Mouse (Mus musculus): ENCODE data around the gene Acsl6. TPM values are rescaled to one million over a fixed set of nuclear protein-coding genes. Genes with fewer than 3 reads are reported as not detected.
"Not testable (repeated sequence)": the region's sequence is repeated elsewhere in the genome, so short reads cannot be mapped to it uniquely, and the experiment has no call there.

Acsl6 gene
- 3.0 and 3.9 TPM in 2 replicates for total RNA-seq (2021)
- long read RNA-seq, full-length matches to known transcripts, result 6 of 7 reads
- long read RNA-seq, partial matches to known transcripts, result 0 of 7 reads
- long read RNA-seq, other reads (novel, unspliced or antisense), result 1 of 7 reads

DNA sequence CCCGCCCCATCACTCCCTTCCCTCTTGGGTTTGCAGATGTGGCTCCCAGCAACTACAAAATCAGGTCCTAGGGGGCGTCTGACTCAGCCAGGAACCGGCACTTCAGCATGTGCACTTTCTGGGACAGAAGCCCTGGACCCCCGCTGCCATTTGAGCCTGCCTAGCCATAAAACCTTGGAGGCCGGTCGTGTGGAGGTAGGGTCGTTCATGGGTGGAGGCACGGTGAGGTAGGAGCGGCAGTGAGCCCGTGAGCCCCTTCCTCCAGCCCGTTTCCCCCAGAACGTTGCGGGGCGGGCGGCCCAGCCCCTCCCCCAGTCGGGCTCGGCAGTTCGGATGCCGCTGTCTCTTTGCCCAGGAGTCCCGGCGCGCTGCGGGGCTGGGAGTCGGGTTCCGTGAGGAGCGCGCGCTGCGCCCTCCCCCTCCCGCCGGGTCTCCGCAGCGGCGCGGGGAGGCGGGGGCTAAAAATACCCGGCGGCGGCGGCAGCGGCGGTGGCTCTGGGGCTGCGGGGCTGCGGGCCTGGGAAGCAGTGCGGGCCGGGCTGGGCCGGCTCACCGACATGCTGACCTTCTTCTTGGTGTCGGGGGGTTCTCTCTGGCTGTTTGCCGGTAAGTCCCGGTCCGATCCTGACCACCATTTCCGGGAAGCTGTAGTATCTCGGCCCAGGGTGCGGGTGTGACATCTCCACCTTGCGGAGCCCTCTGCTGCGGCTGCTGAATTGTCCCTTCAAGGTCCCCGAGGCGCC is at the start of gene Acsl6:
Acsl6 (plus strand) TSS at position 71 of the 743 bp plus-strand sequence.
- DNase-seq, result peak; percentile 24

DNA sequence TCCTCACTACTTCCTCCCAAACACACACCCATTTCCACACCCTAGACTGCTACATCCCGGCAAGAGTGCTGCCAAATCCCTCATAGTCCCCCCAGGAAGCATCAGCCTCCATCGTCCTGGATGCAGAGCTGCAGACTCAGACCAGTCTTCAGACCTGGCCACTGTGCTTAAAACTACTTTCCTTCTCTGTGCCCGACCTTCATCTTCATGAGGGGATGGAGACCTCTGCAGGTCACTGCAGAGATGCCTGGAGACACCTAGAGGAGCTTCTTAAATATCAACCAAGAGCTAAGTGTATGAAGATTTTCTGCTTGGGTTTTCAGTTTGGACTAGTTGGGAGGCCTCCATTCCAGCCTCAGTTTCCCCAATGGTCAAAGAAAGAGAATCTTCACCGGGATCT is 49.5 kb upstream of the Acsl6 start:
- DNase-seq, result no peak

DNA sequence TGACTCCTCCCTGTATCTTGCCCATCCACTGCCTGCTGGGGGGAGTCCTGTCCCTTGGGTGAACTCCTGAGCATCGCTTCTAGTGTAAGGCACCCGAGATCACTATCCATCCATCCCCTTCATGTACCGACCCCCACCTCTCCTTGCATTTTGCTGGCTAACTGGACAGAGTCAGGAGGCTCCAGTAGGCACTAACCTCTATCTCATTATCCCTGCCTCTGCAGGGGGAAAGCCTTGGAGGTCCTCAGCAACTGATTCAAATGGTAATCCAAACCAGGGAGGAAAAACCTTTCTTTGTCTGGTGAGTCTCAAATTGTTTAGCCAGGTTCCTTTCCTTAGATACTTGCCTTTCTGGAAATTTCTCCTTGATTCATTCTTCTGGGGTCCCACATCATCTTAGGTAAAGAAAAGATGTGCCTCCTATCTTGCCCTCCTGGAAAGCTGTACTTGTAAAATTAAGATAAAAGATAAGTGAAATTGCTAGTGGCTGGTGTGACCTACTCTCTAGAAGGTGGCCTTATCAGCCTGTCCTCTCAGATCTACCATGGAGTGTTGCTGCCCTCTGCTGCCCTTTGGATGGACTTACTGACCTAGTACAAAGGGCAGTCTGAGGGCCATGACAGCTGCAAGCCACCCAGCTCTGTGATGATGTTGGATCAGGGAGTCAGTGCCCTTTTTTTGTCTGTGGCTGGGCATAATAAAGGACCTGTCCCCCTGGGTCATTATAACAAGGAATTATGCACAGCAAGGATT is 46.8 kb upstream of the Acsl6 start:
- peak; percentile 78 for DNase-seq

DNA sequence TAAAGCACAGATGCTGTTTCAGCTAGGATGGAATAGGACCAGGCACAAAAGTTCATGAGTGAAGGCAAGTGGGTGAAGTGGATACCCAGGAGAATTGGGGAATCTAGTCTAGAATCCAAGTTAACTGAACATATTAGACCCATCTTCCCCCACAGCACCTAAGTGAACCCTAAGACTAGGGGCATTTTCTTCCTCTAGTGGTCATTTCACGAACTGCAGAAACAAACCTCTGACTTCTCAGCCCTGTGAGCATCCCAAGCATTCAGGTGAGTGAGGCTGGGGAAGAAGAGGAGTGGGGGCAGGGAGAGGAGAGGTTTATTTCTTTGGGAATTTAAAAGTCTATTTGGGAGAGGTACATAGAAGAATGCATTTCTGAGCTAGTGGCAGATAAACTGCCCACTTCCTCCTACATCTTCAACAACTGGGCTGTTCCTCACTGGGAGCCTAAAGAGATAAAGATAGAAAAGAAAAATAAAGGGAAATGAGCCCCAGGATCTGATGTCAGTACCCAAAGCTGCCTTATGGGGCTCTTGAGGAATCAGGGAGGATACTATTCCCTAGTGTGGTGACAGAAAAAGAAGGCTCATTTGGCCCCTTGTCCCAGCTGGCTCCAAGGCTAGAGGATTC is 40.1 kb upstream of the Acsl6 start:
- DNase-seq, result no peak

DNA sequence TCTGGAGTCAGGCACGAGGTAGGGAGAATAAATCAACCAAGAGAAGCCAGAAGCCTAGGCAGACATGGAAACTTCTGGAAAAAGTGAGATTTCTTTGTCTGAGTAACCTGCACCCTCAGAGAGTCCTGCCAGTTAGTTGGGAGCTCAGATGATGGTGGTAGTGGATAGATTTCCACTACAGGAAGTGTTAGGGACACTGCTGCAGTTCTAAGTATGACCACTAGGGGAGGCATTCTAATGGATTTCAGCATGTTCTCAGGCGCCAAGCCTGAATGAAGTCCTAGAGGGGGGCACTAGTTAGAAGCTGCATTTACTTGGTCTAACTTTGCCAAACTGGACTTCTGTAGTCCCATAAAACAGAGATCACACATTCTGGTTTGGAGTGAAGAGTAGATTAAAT is 39.1 kb upstream of the Acsl6 start:
- DNase-seq, result peak; percentile 24

DNA sequence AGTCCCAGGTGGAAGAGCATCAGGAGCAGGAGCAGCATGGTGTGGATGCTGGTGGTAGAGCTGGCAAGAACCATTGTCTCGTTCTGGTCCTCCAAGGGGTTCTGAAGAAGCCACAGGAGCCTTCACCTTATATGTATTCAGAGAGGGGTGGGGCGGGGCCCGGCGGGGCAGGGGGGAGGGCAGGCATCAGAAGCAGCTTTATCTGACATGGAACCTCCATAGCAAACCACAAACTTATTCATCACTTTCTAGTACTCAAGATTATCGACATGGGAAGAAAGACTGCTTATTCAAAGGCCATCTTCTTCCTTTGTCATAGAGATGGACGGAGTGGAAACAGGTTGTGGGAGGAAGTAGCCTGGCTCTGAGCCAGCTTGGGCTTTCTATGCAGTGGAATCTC is 36.4 kb upstream of the Acsl6 start, which contains the start of gene Il3:
Il3 (minus strand) TSS at position 101 of the 400 bp plus-strand sequence.
- DNase-seq, result no peak

DNA sequence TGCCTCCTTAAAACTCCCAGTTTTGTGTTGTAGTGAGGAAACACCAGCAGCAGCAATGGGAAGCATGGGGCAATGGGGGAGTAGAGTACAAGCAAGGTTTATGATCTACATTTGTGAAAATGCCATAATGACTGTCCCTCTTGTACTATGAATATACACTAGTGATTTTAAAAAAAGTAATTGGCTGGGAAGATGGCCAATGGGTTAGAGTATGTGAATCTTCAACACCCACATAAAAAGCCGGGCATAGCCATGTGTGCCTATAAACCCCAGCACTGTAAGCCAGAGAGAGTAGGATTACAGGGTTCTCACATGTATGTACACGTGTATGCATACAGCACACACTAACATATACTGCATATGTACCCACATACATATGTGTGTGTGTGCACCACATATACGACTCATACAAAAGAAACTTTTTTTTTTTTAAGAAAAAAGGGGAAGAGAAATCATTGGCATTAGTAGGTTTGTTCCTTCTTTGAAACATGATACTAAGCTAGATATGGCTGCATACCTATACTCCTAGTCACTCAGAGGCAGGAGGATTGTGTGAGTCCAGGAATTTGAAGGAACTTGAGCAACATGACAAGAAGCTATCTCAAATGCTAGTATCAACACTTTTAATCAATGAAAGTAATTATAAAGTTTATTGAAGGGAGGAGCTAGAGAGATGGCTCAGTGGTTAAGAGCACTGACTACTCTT is 34.3 kb upstream of the Acsl6 start:
- DNase-seq, result no peak

DNA sequence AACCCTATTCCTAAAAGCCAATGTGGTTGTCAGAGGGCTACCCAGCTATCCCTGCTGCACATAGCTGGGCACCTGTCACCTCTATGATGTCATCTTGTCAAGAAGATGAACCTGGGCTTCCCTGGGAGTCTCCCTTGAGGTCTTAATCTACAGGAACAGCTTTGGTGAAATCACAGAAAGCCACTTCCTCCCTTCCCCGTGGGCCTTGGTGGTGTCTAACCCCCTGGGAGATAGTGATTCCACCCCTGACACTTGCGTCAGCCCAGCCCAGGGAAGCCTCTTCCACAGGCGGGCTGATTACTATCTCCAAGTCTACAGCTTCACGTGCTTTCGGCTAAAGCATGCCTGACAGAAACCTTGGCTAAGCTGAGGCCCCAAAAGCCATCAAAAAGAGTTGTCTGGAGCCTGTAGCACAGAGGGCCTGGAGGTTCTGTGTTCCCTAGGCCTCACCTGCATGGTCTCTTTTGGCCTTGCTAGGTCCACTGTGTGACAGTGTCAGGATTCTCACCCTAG is 32.1 kb upstream of the Acsl6 start:
- DNase-seq, result no peak

DNA sequence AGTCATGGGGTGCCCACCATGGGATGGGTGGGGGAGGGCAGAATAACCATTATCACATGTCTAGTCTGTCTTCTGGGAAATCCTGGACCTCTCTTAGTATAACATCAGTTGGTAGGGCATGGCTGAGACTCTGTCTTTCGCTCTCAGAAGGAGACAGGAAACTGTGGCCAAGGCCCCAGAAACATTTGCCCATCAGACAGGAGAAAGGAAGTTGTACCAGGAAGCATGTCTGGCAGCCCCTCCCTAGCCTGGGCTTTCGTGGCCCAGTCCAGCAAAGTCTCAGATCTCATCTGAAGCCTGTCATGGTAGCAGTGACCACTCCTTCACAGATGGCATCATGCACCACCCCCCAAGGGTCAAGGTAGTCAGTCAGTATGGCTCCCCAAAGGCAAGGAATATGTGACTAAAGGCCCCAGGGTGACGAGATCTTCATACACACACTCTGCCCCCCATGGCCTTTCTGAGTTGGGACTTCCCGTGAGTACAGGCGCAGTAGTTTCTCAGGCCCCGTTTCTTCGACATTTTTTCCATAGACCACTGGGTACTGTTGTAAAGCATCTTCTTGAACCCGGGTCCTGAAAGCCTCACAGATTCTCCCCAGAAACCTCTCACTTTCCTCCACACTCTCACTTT is 15.7 kb upstream of the Acsl6 start:
- DNase-seq, result no peak

DNA sequence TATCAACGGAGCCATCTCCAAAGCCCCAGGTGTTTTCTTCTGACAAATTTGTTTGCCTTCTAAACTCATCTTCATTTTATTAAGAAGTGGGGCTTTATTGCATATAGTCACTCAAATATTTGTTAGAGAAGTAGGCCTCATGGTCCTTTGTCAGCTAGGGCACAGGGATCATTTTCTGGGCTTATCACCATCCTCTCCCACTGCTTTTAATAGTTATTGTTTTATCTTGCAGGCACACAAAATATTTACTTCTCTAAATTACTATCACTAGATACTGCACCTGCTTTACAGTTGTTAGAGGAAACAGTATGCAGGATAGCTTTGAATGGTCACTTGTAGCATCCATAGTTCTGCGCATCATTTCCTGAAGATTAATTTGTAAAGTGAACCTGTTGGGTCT is 11.4 kb upstream of the Acsl6 start:
- DNase-seq, result no peak

DNA sequence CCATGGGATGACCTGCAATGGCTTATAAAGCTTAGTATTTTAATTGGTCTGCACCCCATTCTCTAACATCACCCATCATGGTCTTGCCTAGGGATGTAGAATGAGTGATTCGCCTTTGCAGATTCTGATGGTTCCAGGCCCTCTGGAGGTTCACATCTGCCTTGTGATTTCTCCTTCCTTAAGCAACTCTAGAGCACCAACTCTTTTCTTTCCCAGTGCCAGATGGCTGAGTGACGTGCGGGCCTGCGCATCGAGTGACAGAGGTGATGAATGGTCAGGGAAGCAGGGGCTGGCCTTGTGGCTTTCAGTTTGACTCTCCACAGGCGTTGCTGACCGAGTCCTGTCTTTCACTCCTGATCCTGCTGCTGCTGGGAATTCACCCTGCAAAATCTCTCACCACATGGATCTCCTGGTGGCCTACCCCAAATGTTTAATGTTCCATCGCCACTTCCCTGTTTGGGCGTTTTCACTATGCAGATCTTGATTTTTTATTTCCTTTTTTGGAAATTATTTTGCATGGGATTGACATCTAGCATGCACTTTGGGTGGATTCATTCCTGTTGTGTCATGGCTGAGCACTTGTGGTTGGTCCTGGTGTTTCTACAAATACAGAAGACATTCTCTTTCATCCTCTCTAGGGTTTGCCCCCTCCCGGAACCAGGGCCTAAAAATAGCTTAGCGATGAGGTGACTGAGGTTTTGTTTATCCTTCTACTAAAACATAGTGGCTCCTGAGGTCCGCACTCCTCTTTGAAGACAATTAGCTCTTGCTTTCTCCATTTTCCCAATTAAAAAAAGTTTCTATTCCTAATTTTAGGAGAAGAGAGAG is 9.4 kb upstream of the Acsl6 start:
- no peak for DNase-seq

DNA sequence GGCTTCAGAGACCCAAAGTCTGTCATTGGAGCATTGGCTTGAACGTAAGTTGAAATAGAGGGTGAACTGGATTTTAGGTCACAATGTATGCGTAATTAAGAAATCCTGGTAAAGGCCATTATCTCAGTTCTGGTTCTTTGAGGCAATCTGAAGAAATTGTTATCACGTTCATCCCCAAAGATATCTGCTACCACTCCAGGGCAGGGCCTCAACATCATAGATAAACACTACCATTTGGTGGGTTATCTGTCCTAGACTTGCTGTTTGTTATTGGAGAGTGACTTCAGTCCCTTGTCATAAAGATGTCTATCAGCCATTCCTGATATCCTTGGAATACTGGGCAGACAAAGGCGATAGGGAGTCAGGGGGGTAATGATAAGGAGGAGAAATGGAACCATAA is 7.6 kb upstream of the Acsl6 start:
- DNase-seq, result no peak

DNA sequence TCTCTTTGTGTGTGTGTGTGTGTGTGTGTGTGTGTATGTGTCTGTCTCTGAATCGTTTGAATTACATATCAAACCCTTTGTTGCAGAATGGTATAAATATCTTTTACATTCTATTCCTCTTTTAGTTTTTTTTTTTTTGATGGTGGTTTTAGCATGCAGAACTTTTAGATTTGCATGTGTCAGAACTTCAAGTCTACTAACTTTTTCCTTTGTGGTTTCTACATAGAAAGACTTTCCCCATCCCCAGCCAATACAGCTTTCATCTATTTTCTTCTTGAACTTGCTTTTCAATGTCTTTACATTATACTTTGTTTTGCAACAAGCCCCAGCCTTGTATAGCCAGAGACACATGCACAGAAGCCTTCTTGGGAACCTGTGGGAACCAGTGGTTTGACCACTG is 6.9 kb upstream of the Acsl6 start:
- no peak for DNase-seq

DNA sequence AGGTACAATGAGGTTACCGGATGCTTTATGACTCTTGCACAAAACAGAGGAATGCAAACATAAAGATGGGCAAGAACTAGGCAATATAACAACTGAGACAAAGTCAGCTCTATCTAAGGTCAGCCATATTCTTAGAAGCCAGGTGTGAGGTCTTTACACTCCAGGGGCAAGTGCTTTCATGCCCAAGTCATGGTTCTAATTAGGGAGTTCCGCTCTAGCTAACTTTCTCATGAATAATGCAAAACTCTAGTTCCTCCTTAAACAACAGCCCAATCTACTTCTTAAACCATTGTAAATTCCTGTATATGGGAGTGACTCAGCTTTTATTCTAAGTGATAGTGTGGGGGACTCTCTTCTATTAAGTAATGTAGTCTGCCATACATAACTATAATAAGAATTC is 6.1 kb upstream of the Acsl6 start:
- DNase-seq, result not testable (repeated sequence)

DNA sequence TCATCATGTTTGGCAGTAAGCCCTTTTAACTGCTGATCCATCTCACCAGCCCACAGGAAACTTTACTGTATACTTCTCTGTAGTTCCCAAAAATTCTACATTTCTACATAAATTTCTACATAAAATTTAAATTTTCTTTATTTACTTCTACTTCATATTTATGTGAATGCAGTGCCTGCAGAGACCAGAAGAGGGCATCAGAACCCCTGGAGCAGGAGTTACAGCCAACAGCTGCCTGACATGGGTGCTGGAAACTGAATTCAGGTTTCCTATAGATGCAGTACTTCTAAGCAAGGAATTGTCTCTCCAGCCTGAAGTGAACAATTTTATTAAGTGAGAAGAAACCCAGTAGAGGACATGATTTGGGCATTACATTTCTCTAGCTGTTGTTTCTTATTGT is 4.8 kb upstream of the Acsl6 start:
- no peak for DNase-seq

DNA sequence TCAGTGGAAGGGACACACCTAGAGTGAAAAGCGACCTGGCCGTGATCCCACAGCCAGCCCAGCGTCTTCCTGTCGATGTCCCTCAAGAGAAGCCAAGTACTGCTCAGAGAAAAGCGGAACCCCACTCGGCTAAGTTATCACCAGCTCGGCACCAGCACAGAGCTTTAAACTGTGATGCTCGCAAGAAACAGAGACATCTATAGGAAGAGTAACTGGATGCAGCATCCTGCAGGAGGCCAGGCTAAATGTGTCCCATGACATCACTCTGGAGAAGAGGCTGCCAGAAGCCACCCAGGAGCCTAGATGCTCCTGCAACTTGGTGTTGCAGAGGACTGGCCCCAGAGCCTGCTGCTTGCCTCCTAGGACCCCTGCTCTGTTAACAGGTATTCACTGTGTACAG is 1.6 kb upstream of the Acsl6 start:
- DNase-seq, result no peak

DNA sequence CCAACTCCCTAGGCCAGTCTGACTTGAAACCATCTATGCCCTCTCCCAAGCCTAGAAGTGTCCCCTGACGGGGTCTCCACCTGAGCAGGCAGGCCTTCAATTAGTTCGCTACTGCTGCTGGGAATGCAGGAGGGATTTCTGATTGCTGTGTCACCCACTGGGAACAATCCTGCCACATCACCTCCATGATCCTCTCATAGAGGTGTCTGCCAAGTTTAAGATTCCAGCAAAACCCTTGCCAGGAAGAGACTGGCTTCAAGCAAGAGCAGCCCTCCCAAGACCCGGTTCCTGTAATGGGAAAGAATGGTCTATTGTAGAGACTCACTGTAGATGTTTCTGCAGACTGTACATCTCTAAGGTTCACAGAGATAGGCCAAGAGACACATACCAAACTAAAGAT is 992 bp upstream of the Acsl6 start:
- DNase-seq, result no peak

DNA sequence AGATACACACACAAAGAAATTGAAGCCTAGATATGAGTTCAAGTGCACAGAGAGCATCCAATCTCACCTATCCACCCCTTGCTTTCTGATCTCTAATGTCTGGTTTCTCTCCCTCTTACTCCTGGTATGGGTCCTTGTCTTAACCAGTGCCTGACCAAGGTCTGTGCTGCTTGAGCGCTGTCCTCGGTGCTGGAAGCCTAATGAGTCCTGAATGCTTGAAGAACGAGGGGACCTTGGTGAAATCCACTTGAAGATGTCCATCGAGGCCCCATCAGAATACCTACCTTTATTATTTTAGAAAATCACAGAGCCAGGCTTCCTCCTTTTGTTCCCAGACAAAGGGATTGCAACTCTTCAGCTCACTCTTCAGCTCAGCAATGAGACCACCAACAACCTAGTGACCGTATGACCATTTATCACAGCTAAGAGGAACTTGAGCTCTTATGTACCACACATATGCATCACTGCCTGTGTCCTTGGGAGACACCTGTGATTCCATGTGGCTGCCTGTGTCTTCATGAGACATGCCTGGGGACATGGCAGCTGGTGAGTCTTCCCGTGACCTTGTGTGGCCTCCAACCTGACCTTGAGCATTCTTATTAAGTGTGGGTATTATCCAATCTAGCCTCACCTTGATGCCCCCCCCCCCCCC is 396 bp upstream of the Acsl6 start:
- peak; percentile 29 for DNase-seq

DNA sequence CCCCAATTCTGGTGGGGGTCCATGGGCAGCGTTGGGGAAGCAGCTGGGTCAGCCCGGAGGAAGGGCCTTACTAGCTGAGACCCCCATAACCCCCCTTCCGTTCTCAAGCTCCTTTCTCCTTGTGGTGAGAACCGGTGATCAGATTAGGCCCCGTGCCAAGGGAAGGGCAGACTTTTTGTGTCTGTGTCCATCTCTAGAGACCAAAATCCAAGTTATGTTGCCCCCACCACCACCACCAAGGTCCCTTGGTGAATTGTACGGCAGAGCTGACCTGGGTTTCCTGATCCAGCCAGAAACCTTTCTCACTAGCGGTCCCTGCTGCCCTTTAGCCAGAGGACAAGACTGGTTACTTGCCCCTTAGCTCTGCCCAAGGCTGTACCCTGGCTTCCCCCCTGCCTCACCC is 874 bp downstream of the Acsl6 start:
- DNase-seq, result no peak

DNA sequence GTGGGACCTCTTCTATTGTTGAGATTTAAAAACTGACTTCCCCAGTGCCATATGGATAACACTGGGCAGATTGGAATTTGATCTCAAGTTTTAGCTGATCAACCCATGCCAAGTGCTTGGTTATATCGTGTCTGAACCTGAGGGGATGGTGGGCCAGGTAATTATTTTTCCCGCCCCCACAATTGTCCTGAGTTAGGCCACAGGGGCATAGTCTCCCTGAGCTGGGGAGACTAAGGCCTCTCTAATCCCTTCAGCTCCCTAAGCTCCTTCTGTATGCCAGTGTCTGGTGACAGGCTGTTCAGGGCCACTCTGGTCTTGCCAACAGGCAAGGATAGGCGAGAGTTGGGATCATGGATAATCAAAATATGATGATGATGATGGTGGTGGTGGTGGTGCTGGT is 1.7 kb downstream of the Acsl6 start:
- no peak for DNase-seq

Measured in adrenal gland, postnatal 25 days (tissue).